Mouse (Mus musculus) midbrain, embryonic 15.5 days (tissue): Measurements from ENCODE around the gene Gpx7. TPM values are rescaled to one million over a fixed set of nuclear protein-coding genes. Genes with fewer than 3 reads are reported as not detected.

Experiments used
- ATAC-seq: fragments of 200-750 bp; cut with Nextera tagmentation; replicated peaks from 2 replicates; pipeline ENCODE4 v1.8.0; 2017; ENCODE audit warnings: moderate TSS enrichment
- H3K27ac ChIP-seq: fragments of 300-500 bp; sonication (generic); 2 replicates; pipeline ENCODE4 v1.5.1; 2015; ENCODE audit warnings: mild to moderate bottlenecking, inconsistent platforms
- H3K27me3 ChIP-seq: fragments of 300-500 bp; sonication (generic); replicated peaks from 2 replicates; pipeline ENCODE4 v1.6.1; 2015; ENCODE audit warnings: inconsistent platforms
- H3K36me3 ChIP-seq: fragments of 300-500 bp; sonication (generic); replicated peaks from 2 replicates; pipeline ENCODE4 v1.6.1; 2015; ENCODE audit warnings: inconsistent platforms
- H3K4me1 ChIP-seq: fragments of 300-500 bp; sonication (generic); 2 replicates; pipeline ENCODE4 v1.6.1; 2015; ENCODE audit warnings: inconsistent platforms
- H3K4me2 ChIP-seq: fragments of 300-500 bp; sonication (generic); 2 replicates; pipeline ENCODE4 v1.6.1; 2015; ENCODE audit warnings: inconsistent platforms, mild to moderate bottlenecking, moderate library complexity
- H3K4me3 ChIP-seq: fragments of 300-500 bp; sonication (generic); 2 replicates; pipeline ENCODE4 v1.5.1; 2015; ENCODE audit warnings: mild to moderate bottlenecking, inconsistent platforms
- H3K9ac ChIP-seq: fragments of 300-500 bp; sonication (generic); 2 replicates; pipeline ENCODE4 v1.6.1; 2015; ENCODE audit warnings: mild to moderate bottlenecking, inconsistent platforms
- H3K9me3 ChIP-seq: fragments of 300-500 bp; sonication (generic); 2 replicates; pipeline ENCODE4 v1.6.1; 2016; ENCODE audit warnings: inconsistent platforms
- WGBS: fragments of 180-500 bp; shearing (Covaris S2); methylation state at CpG from one replicate; pipeline ENCODE4 v1.1.7; 2015; ENCODE audit warnings: mixed read lengths; 5-methylcytosine and 5-hydroxymethylcytosine counted together
- polyA plus RNA-seq: library from polyadenylated mRNA; unstranded; fragments of >200 nt; fragmentation: Nextera tagmentation; extraction: Ambion mirVana; gene quantifications from 2 replicates; pipeline ENCODE4 v1.2.1, GENCODE M21; 2015

The Gpx7 gene
- polyA plus RNA-seq, 1 experiment from 2014 or later: 25.1 TPM

DNA sequence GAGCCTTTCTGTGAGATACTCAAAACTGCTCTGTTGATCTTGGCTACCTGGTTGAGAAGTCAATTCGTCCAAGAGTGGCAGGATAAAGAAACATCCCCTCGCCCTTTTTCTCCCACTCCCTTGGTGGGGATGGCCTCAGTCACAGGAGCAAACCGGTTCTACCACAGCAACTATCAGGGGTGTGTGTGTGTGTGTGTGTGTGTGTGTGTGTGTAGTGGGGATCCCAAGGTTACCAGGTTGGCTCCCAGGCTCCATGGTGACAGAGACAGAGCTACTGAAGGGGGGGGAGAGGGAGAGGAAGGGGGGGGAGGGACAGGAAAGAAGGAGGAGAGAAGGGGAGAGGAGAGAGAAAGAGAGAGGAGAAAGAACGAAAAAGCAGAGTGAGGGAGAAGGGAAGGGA lies 19.7 kb downstream of the Gpx7 start:
- ATAC-seq: no peak; the same call in 1 of the 2 replicates
- H3K4me1 ChIP-seq: peaks cover 24% of the 10 kb centered on the region
- 0 out of 2 replicates have a peak, but pooled peaks cover 4% of the 10 kb centered on the region for H3K27me3 ChIP-seq
- H3K9me3 ChIP-seq: no peaks in the 10 kb centered on the region
- H3K36me3 ChIP-seq: no peaks in the 10 kb centered on the region
- H3K27ac ChIP-seq: peak overlapping the region; percentile 74
- H3K9ac ChIP-seq: no peak overlapping the region
- peak overlapping the region; percentile 48 for H3K4me2 ChIP-seq
- H3K4me3 ChIP-seq: peak overlapping the region; percentile 31; the same call in 1 of the 2 replicates
- WGBS: 41% methylated on average over 4 of the region's 4 CpGs

DNA sequence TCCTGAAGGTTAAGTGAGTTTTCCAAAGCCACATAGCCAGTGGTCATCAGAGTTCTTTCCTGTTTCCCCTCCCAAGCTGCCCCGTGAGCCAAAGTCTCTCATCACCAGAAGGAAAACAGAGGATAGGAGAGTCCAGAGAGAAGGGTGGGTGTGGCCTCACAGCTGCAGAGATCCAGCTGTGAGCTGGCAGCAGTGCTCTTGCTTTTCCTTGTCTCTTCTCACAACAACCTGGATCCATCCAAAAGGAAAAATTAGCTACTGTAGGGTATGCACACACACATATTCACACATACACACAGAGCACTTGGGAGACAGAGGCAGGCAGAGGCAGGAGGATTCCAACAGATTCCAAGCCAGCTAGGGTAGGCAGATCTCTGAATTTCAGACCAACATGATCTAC lies 20.7 kb downstream of the Gpx7 start:
- Histone ChIP-seq H3K4me2 (no peak overlapping the region), H3K9ac (no peak overlapping the region), H3K9me3 (no peaks in the 10 kb centered on the region), H3K27ac (no peak overlapping the region), H3K4me1 (peaks cover 24% of the 10 kb centered on the region), H3K27me3 (0 out of 2 replicates have a peak, but pooled peaks cover 4% of the 10 kb centered on the region), H3K4me3 (no peak overlapping the region), H3K36me3 (no peaks in the 10 kb centered on the region)
- 33% methylated on average over 1 of the region's 1 CpGs for WGBS
- ATAC-seq: no peak

DNA sequence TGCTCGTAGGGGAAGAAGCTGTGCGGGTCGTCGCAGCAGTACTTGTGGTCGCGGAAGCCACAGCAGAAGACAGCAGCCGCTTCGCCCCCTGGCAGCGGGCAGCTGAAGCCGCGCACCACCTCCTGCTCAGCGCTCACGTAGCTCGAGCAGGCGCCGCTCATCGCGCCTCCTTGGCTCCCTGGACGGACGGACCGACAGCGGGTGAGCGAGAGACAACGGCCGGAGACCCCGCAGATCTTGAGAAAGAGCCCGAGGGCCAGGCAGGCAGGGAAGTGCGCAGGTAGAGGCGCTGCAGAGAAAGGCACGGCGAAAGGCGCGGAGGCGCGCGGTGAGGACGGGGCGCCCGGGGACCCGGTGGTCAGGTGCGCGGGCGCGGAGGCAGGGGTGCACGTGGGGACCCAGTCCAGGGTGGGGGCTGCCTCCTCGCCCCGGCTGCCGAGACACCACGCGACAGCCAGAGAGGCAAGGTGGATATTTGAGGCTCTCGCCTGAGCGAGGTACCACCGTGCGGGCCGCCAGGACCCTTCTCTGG lies 23.5 kb downstream of the Gpx7 start, which contains the start of gene Shisal2a:
Gene Shisal2a, minus strand, starts transcription at position 167 of the 532 bp plus-strand sequence.
- WGBS: 2% methylated on average over 49 of the region's 55 CpGs
- Histone ChIP-seq H3K36me3 (no peaks in the 10 kb centered on the region), H3K4me1 (peaks cover 24% of the 10 kb centered on the region), H3K9me3 (no peaks in the 10 kb centered on the region), H3K9ac (peak within 1 kb of the TSS; percentile 47), H3K27me3 (0 out of 2 replicates have a peak, but pooled peaks cover 4% of the 10 kb centered on the region), H3K4me2 (peak within 1 kb of the TSS; percentile 64), H3K4me3 (peak within 1 kb of the TSS; percentile 44), H3K27ac (no peak within 1 kb of the TSS)
- peak; percentile 48 for ATAC-seq

DNA sequence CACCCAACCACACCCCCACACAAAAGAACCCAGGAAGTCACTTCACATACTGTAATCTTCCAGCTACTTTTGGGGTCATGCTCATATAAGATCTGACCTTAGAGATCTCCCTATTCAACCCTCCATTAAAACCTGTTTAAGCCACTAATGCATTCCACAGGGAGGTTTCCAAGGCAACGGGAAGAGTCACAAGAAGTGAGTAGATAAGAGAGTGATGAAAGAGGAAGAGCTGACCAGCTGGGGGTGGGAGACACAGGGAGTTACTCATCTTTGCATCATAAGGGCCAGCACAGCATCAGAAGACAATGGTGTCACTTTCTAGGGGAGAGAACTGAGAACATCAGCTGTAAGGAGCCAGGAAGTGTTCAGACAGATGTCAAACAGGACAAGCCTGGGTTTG lies 26.6 kb downstream of the Gpx7 start:
- Histone ChIP-seq H3K27ac (no peak overlapping the region), H3K36me3 (no peaks in the 10 kb centered on the region), H3K27me3 (0 out of 2 replicates have a peak, but pooled peaks cover 4% of the 10 kb centered on the region), H3K9ac (no peak overlapping the region), H3K4me3 (no peak overlapping the region), H3K4me1 (peaks cover 15% of the 10 kb centered on the region; the same call in 1 of the 2 replicates), H3K9me3 (no peaks in the 10 kb centered on the region), H3K4me2 (no peak overlapping the region)
- ATAC-seq: peak; percentile 28
- 11% methylated on average over 1 of the region's 1 CpGs for WGBS

DNA sequence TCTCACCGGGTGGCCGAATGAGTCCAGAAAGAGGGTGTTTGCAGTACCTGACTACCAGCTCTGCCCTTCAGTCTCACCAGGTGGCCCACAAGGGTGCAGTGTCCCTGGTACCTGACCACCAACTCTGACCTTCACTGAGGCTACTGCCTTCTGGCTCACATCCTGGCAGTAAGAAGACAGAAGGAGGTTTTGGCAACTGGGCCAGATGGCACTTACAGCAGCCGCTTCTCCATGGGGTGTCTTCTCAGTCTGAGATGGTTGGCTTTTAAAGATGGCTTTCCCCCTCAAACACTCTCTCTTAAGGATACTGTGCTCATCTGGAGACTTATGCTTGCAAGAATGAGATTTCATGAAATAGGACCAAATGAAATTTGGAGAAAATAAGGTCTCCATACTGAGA lies 27.3 kb downstream of the Gpx7 start:
- Histone ChIP-seq H3K27ac (no peak overlapping the region), H3K4me2 (no peak overlapping the region), H3K4me1 (peaks cover 15% of the 10 kb centered on the region; the same call in 1 of the 2 replicates), H3K9ac (no peak overlapping the region), H3K4me3 (no peak overlapping the region), H3K36me3 (no peaks in the 10 kb centered on the region), H3K27me3 (0 out of 2 replicates have a peak, but pooled peaks cover 4% of the 10 kb centered on the region), H3K9me3 (no peaks in the 10 kb centered on the region)
- 81% methylated on average over 3 of the region's 3 CpGs for WGBS
- no peak for ATAC-seq

DNA sequence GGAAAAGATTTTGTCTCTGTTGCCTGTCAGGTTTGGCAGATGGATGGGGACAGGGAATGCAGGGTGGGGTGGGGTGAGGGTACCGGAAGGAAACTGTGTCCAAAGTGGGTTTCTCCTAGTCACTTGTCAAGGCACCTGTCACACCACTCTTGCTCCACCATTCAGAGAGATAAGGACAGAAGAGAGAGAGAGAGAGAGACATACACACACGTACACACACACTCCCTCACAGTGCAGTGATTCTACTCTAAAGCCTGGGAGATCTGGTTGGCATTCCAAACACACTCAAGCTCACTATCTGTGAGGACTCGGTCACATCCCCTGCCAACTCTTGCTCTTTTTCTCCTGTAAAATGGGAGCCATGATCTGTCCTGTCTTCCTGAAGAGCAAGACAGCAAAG lies 34.6 kb downstream of the Gpx7 start:
- H3K9me3 ChIP-seq: no peaks in the 10 kb centered on the region
- H3K4me2 ChIP-seq: no peak overlapping the region
- 77% methylated on average over 3 of the region's 3 CpGs for WGBS
- no peaks in the 10 kb centered on the region for H3K4me1 ChIP-seq
- no peak overlapping the region for H3K27ac ChIP-seq
- no peaks in the 10 kb centered on the region for H3K36me3 ChIP-seq
- H3K27me3 ChIP-seq: no peaks in the 10 kb centered on the region
- no peak overlapping the region for H3K9ac ChIP-seq
- ATAC-seq: no peak
- no peak overlapping the region for H3K4me3 ChIP-seq

DNA sequence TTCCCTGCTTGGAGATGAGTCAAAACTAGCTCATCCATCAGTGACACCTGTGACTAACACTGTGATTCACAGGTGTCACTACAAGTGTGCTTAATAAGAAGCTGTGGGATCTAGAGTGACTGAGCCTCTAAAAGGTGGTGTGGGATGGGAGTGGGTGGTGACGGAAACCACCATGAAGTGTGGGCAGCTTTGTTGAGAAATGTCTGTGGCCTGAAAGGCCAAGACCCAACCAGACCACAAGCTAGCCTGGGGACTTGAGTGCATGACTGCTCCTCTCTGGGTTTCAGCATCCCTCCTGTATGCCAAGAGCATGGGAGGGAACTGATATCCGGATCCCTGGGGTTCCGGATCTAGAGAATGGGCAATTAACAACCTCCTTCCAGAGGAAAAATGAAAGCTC lies 35.3 kb downstream of the Gpx7 start:
- Histone ChIP-seq H3K4me2 (no peak overlapping the region), H3K9me3 (no peaks in the 10 kb centered on the region), H3K27me3 (no peaks in the 10 kb centered on the region), H3K36me3 (no peaks in the 10 kb centered on the region), H3K4me1 (no peaks in the 10 kb centered on the region), H3K4me3 (no peak overlapping the region), H3K27ac (no peak overlapping the region), H3K9ac (no peak overlapping the region)
- ATAC-seq: no peak
- 94% methylated on average over 3 of the region's 3 CpGs for WGBS

DNA sequence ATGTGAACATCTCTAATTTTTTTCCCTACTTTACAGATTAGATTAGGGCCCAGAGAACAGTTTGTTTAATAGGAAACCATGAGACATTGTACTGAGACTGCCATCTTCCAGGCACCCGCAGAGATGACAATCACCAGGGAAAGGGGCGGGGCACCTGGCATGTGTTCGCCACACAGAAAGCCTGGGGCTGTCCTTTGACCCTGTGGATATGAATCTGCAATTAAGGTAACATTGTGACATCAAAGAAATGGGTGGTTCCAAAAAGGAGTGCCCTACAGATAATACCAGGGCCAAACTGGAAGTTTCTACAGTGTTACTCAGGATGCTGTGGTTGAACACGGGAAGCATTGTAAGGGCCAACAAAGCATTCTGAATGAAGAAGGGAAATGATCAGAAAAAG lies 36.4 kb downstream of the Gpx7 start:
- Histone ChIP-seq H3K4me2 (no peak overlapping the region), H3K9me3 (no peaks in the 10 kb centered on the region), H3K4me3 (no peak overlapping the region), H3K36me3 (no peaks in the 10 kb centered on the region), H3K4me1 (no peaks in the 10 kb centered on the region), H3K27ac (no peak overlapping the region), H3K27me3 (no peaks in the 10 kb centered on the region), H3K9ac (no peak overlapping the region)
- 66% methylated on average over 4 of the region's 4 CpGs for WGBS
- no peak for ATAC-seq

DNA sequence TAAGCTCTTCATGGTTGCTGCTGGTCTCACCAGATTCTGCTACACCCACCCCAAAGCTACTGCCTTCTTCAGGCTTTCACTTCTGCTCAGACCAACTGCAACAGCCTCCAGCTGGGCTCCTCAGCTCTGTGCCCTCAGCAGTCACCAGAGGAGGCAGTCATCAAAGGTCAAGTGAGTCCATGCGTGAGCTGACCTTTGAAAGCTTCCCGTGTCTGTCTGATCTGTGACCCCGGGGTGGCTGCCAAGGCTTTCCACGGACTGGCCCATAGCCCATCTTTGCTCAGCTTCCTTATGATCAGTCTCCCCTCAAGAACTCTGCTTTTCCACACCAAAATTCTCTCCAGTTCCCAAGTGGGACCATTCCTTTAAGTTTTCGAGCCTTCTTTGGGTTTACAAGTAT lies 37.5 kb downstream of the Gpx7 start:
- 37% methylated on average over 5 of the region's 5 CpGs for WGBS
- ATAC-seq: no peak
- Histone ChIP-seq H3K4me1 (peaks cover under 1% of the 10 kb centered on the region), H3K36me3 (no peaks in the 10 kb centered on the region), H3K27me3 (no peaks in the 10 kb centered on the region), H3K9me3 (no peaks in the 10 kb centered on the region), H3K4me3 (no peak overlapping the region), H3K9ac (no peak overlapping the region), H3K27ac (no peak overlapping the region), H3K4me2 (no peak overlapping the region)

DNA sequence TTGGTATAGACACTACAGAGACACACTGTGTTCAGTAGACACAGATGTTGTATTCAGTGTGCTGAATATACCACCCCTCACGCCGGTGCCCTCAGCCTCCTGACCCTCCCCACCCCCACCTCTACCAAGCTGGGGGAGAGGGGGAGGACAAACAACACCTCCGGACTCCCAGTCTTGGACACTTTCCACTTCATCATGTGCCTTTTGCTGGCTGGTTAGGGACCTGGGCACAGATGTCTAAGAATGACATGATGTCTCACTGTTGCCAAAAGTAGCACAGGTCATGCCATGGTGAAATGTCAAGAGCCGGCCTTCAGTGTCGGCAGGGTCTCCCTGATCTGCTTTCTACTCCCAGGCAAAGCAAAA lies 42.7 kb downstream of the Gpx7 start:
- no peak overlapping the region for H3K4me3 ChIP-seq
- H3K27me3 ChIP-seq: no peaks in the 10 kb centered on the region
- H3K36me3 ChIP-seq: no peaks in the 10 kb centered on the region
- 14% methylated on average over 5 of the region's 5 CpGs for WGBS
- no peak overlapping the region for H3K4me2 ChIP-seq
- no peak for ATAC-seq
- H3K9me3 ChIP-seq: no peaks in the 10 kb centered on the region
- no peak overlapping the region for H3K27ac ChIP-seq
- H3K4me1 ChIP-seq: peaks cover 41% of the 10 kb centered on the region
- no peak overlapping the region for H3K9ac ChIP-seq

DNA sequence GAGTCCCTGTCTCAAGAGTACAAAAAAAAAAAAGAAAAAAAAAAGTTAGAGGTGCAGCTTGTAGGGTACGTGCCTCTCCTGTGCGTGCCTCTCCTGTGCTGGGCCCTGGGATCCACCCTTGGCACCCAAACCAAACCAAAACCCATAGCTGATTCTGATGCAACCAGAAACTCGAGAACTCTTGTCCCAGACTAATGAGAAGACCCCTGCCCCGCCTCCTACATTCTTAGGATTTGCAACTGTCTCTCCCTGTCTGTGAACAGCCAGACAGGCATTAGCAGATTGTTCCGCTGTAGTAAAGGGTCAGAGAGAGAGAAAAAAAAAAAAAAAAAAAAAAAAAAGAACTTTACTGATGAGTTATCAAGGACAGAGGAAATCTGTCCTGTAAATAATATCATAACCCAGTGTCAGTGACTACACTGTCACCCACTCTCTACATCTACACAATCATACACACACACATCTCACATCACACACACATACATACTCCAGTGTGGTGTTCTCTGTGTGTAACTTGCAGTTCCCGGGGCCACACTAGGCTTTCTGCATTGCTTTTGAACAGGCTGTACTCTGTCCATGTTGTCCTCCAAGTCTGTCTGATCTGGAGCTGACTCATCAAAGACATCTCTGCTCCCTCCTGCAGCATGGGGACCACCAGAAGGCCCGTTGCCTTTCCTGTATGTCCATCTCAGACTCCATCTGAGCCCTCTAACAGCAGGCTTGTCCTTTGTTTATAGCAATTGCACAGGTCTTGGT lies 43.2 kb downstream of the Gpx7 start:
- ATAC-seq: no peak
- no peak overlapping the region for H3K4me3 ChIP-seq
- no peaks in the 10 kb centered on the region for H3K27me3 ChIP-seq
- no peak overlapping the region for H3K9ac ChIP-seq
- WGBS: 13% methylated on average over 7 of the region's 7 CpGs
- peak overlapping the region; percentile 65 for H3K27ac ChIP-seq
- no peaks in the 10 kb centered on the region for H3K36me3 ChIP-seq
- no peaks in the 10 kb centered on the region for H3K9me3 ChIP-seq
- H3K4me2 ChIP-seq: no peak overlapping the region
- peaks cover 47% of the 10 kb centered on the region for H3K4me1 ChIP-seq

DNA sequence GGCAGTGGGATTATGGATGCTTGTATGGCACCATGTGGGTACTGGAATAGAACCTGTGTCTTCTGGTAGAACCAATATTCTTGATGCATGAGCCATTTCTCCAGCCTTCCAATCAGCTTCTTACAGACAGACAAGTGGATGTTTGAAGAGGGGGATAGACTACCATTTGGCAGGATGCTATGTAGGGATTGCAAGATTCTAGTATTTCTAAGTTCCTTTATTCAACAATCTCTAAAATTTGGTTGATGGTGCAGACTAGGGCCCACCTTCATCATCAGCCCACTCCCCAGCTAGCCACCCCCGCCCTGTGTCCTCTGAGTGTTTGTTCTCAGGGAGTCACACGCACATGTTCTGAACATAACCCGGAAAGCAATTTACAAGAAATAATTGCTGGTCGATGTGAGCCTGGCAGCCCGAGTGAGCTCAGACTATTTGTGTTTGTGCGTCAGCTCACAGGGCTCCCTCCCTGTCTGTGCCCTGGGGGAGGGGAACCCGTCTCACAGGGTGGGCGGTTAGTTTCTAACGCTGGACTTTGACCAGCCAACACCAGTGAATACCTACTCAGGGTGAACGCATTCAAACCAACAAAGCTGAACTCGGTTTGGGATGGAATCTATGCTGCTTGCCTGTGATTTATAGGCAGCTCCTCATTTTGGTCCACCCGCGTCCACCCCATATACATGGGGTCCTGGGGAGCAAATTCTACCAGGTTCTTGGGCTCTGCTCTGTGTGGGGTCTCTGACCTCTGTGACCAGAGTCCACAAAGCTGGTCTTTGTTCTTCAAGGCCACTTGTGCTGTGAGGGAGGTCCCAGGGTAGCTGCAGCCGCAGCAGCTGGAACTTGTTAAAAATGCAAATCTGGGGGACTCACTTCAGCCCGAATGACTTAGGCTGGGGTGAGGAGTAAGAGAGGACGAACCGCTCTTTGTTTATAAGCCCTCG lies 44.2 kb downstream of the Gpx7 start:
- Histone ChIP-seq H3K27ac (peak overlapping the region; percentile 65), H3K9me3 (no peaks in the 10 kb centered on the region), H3K4me1 (peaks cover 53% of the 10 kb centered on the region)

More for the DNA sequence above, 44.2 kb downstream of the Gpx7 start:
- no peaks in the 10 kb centered on the region for H3K36me3 ChIP-seq
- no peaks in the 10 kb centered on the region for H3K27me3 ChIP-seq
- H3K4me3 ChIP-seq: no peak overlapping the region
- no peak overlapping the region for H3K9ac ChIP-seq
- no peak overlapping the region for H3K4me2 ChIP-seq
- 4% methylated on average over 18 of the region's 18 CpGs for WGBS
- no peak for ATAC-seq
